ENCODE assay signal across 28 mouse cellular contexts in genomic region chr4:140164662-140165061, GRCm38 (mm10).
DNase-seq lines count a peak whose midpoint lies in the region; ATAC-seq lines count a peak whose summit lies in the region.
"Had no signal": no experiment of that assay in that cellular context is flagged by ENCODE, and none has a peak within 500 bp of the region (broad histone marks: within the 10 kb centered on the region; RNA-seq: fewer than 3 reads in every experiment).

No protein-coding gene starts in this region.

- DNase-seq in cerebellum, postnatal 25 days = peak; percentile 53 to 64
- no peak for DNase-seq in cerebellum, adult 9-11 months
- DNase-seq in hindbrain, embryonic 14.5 days (ENCODE audit: low spot score) = no peak
- DNase-seq in right cerebral cortex, adult 18-20 months = no peak
- DNase-seq: adrenal gland, postnatal 10 days; cerebellum, adult 11-12 months; gastrocnemius, postnatal 10 days; heart, postnatal 10 days; kidney, adult 18-20 months; kidney, postnatal 25 days; liver, embryonic 13.5 days; lung, adult 18-20 months; lung, postnatal 4 days; thymus, adult 2 months; thymus, postnatal 36 days had no signal

- WGBS in hindbrain, embryonic 15.5 days = 74% methylated on average over 9 of the region's 9 CpGs
- WGBS in hindbrain, embryonic 14.5 days = 76% methylated on average over 9 of the region's 9 CpGs
- 78% methylated on average over 9 of the region's 9 CpGs for WGBS in midbrain, embryonic 13.5 days
- 74% methylated on average over 9 of the region's 9 CpGs for whole genome bisulfite sequencing in midbrain, embryonic 15.5 days

- H3K4me1 ChIP-seq in hindbrain, embryonic 15.5 days (replicated peaks) = peaks cover 16% of the 10 kb centered on the region
- H3K4me1 ChIP-seq in hindbrain, embryonic 14.5 days (replicated peaks; ENCODE audit: control insufficient read depth, insufficient read depth, low read length) = peaks cover 7% of the 10 kb centered on the region; the same call in 1 of the 2 replicates
- peaks cover 20% of the 10 kb centered on the region for H3K4me1 ChIP-seq in midbrain, embryonic 13.5 days (replicated peaks)
- H3K4me1 ChIP-seq in midbrain, embryonic 15.5 days = no peaks in the 10 kb centered on the region
- H3K4me1 ChIP-seq: embryonic facial prominence, embryonic 13.5 days; heart, embryonic 13.5 days; limb, embryonic 10.5 days; limb, embryonic 15.5 days; liver, embryonic 13.5 days; megakaryocyte, embryonic 14.5 days had no signal

- no peak overlapping the region for H3K4me3 ChIP-seq in hindbrain, embryonic 15.5 days
- no peak overlapping the region for H3K4me3 ChIP-seq in hindbrain, embryonic 14.5 days (replicated peaks; ENCODE audit: low read length)
- no peak overlapping the region for H3K4me3 ChIP-seq in midbrain, embryonic 13.5 days (replicated peaks)
- H3K4me3 ChIP-seq in midbrain, embryonic 15.5 days = no peak overlapping the region
- H3K4me3 ChIP-seq: embryonic facial prominence, embryonic 13.5 days; heart, embryonic 13.5 days; kidney, embryonic 15.5 days; limb, embryonic 10.5 days; limb, embryonic 15.5 days; liver, embryonic 13.5 days; megakaryocyte, embryonic 14.5 days; neural tube, embryonic 13.5 days had no signal

- H3K9me3 ChIP-seq in hindbrain, embryonic 15.5 days = no peaks in the 10 kb centered on the region
- no peaks in the 10 kb centered on the region for H3K9me3 ChIP-seq in hindbrain, embryonic 14.5 days (ENCODE audit: control insufficient read depth, low read length)
- 0 out of 2 replicates have a peak, but pooled peaks cover 5% of the 10 kb centered on the region for H3K9me3 ChIP-seq in midbrain, embryonic 13.5 days
- H3K9me3 ChIP-seq in midbrain, embryonic 15.5 days = no peaks in the 10 kb centered on the region
- H3K9me3 ChIP-seq: embryonic facial prominence, embryonic 13.5 days; heart, embryonic 13.5 days; kidney, embryonic 15.5 days; limb, embryonic 10.5 days; limb, embryonic 15.5 days; liver, embryonic 13.5 days; neural tube, embryonic 13.5 days had no signal

- ATAC-seq in hindbrain, embryonic 15.5 days (ENCODE audit: low FRiP score, low read depth) = no peak
- ATAC-seq in hindbrain, embryonic 14.5 days (ENCODE audit: low FRiP score) = no peak
- peak; percentile 35; the same call in 1 of the 2 replicates for ATAC-seq in midbrain, embryonic 13.5 days
- no peak for ATAC-seq in midbrain, embryonic 15.5 days (replicated peaks)
- ATAC-seq: inflammation-experienced regulatory T-cells, adult 6 months; lung, postnatal 0 days; Patski had no signal

- H3K9ac ChIP-seq in hindbrain, embryonic 15.5 days = no peak overlapping the region
- no peak overlapping the region for H3K9ac ChIP-seq in hindbrain, embryonic 14.5 days
- H3K9ac ChIP-seq in midbrain, embryonic 13.5 days (replicated peaks) = no peak overlapping the region
- H3K9ac ChIP-seq in midbrain, embryonic 15.5 days = no peak overlapping the region
- H3K9ac ChIP-seq: embryonic facial prominence, embryonic 13.5 days; heart, embryonic 13.5 days; kidney, embryonic 15.5 days; limb, embryonic 15.5 days; liver, embryonic 13.5 days; neural tube, embryonic 13.5 days had no signal

- H3K4me2 ChIP-seq in hindbrain, embryonic 15.5 days = no peak overlapping the region
- no peak overlapping the region for H3K4me2 ChIP-seq in hindbrain, embryonic 14.5 days (replicated peaks)
- no peak overlapping the region for H3K4me2 ChIP-seq in midbrain, embryonic 13.5 days (replicated peaks)
- no peak overlapping the region for H3K4me2 ChIP-seq in midbrain, embryonic 15.5 days
- H3K4me2 ChIP-seq: embryonic facial prominence, embryonic 13.5 days; heart, embryonic 13.5 days; kidney, embryonic 15.5 days; limb, embryonic 15.5 days; liver, embryonic 13.5 days; neural tube, embryonic 13.5 days had no signal

- H3K36me3 ChIP-seq in hindbrain, embryonic 15.5 days = no peaks in the 10 kb centered on the region
- no peaks in the 10 kb centered on the region for H3K36me3 ChIP-seq in hindbrain, embryonic 14.5 days (replicated peaks; ENCODE audit: control insufficient read depth, insufficient read depth)
- peaks cover 4% of the 10 kb centered on the region; the same call in 1 of the 2 replicates for H3K36me3 ChIP-seq in midbrain, embryonic 13.5 days
- no peaks in the 10 kb centered on the region for H3K36me3 ChIP-seq in midbrain, embryonic 15.5 days (replicated peaks)
- H3K36me3 ChIP-seq: embryonic facial prominence, embryonic 13.5 days; heart, embryonic 13.5 days; kidney, embryonic 15.5 days; limb, embryonic 10.5 days; limb, embryonic 15.5 days; liver, embryonic 13.5 days; neural tube, embryonic 13.5 days had no signal

- 0 out of 2 replicates have a peak overlapping the region, but pooled peaks have one; percentile 11 for H3K27ac ChIP-seq in hindbrain, embryonic 15.5 days (replicated peaks)
- no peak overlapping the region for H3K27ac ChIP-seq in hindbrain, embryonic 14.5 days
- no peak overlapping the region for H3K27ac ChIP-seq in midbrain, embryonic 13.5 days
- no peak overlapping the region for H3K27ac ChIP-seq in midbrain, embryonic 15.5 days
- H3K27ac ChIP-seq: embryonic facial prominence, embryonic 13.5 days; heart, embryonic 13.5 days; kidney, embryonic 15.5 days; limb, embryonic 10.5 days; limb, embryonic 15.5 days; liver, embryonic 13.5 days; neural tube, embryonic 13.5 days had no signal

- no peaks in the 10 kb centered on the region for H3K27me3 ChIP-seq in hindbrain, embryonic 15.5 days
- no peaks in the 10 kb centered on the region for H3K27me3 ChIP-seq in hindbrain, embryonic 14.5 days (ENCODE audit: control insufficient read depth, insufficient read depth, low read length)
- H3K27me3 ChIP-seq in midbrain, embryonic 13.5 days = no peaks in the 10 kb centered on the region
- H3K27me3 ChIP-seq in midbrain, embryonic 15.5 days (replicated peaks) = no peaks in the 10 kb centered on the region
- H3K27me3 ChIP-seq: embryonic facial prominence, embryonic 13.5 days; liver, embryonic 13.5 days; megakaryocyte, embryonic 14.5 days; neural tube, embryonic 13.5 days; Patski had no signal

Comparison
In these comparisons a context has a peak if more than half of its experiments do, and no peak if none do; other contexts are left out.
1. DNase-seq: peak in cerebellum, postnatal 25 days (2 of 2); none in cerebellum, adult 9-11 months (single experiment), hindbrain, embryonic 14.5 days (single experiment) and right cerebral cortex, adult 18-20 months (single experiment).